Mouse (Mus musculus) E14TG2a.4 (cell line): ENCODE data around the gene Sh3bp1.
A peak's percentile ranks its signal among the peaks of the same experiment; 100 is the strongest.

ENCODE experiments used
- H3K27me3 ChIP-seq: 2 replicates; pipeline ENCODE4 v1.6.1; 2014; ENCODE audit warnings: low read length, control low read depth; ENCODE audit not compliant: insufficient read depth
- H3K36me3 ChIP-seq: 2 replicates; pipeline ENCODE4 v1.6.1; 2014; ENCODE audit warnings: low read length, control low read depth; ENCODE audit not compliant: insufficient read depth
- H3K4me1 ChIP-seq: replicated peaks from 2 replicates; pipeline ENCODE4 v1.6.1; 2014; ENCODE audit warnings: low read depth, low read length, control low read depth
- H3K4me3 ChIP-seq: replicated peaks from 2 replicates; pipeline ENCODE4 v1.5.1; 2014; ENCODE audit warnings: mild to moderate bottlenecking, low read length
- H3K9me3 ChIP-seq: 2 replicates; pipeline ENCODE4 v1.6.1; 2014; ENCODE audit warnings: low read length, control low read depth
- CTCF ChIP-seq: conservative IDR thresholded peaks from 2 replicates; pipeline ENCODE4 v1.5.1; 2014; ENCODE audit warnings: low read length
- NANOG ChIP-seq: IDR thresholded peaks from 2 replicates; pipeline ENCODE4 v1.6.1; 2014; ENCODE audit warnings: borderline replicate concordance, low read length, mixed read lengths
- POU5F1 ChIP-seq: IDR thresholded peaks from 2 replicates; pipeline ENCODE4 v1.6.1; 2014; ENCODE audit warnings: low read length, borderline replicate concordance

The Sh3bp1 gene

GRCm38 (mm10) chr15:78916052-78916826, 16.7 kb downstream of the Sh3bp1 start:
- peaks cover 15% of the 10 kb centered on the region for H3K27me3 ChIP-seq
- no peaks in the 10 kb centered on the region for H3K9me3 ChIP-seq
- 0 out of 2 replicates have a peak overlapping the region, but pooled peaks have one; percentile 21 for H3K4me3 ChIP-seq
- peaks cover 54% of the 10 kb centered on the region for H3K4me1 ChIP-seq
- TF ChIP-seq CTCF (no peak), POU5F1 (no peak), NANOG (no peak)
- H3K36me3 ChIP-seq = peaks cover 62% of the 10 kb centered on the region

GRCm38 (mm10) chr15:78918126-78918525, 18.6 kb downstream of the Sh3bp1 start:
- peak overlapping the region; percentile 32; the same call in 1 of the 2 replicates for H3K4me3 ChIP-seq
- no peaks in the 10 kb centered on the region for H3K9me3 ChIP-seq
- peaks cover 21% of the 10 kb centered on the region for H3K27me3 ChIP-seq
- no peak for TF ChIP-seq CTCF
- TF ChIP-seq NANOG = no peak
- TF ChIP-seq POU5F1 = no peak
- H3K36me3 ChIP-seq = peaks cover 50% of the 10 kb centered on the region
- peaks cover 58% of the 10 kb centered on the region for H3K4me1 ChIP-seq

GRCm38 (mm10) chr15:78919914-78920313, 20.3 kb downstream of the Sh3bp1 start:
- peaks cover 14% of the 10 kb centered on the region for H3K27me3 ChIP-seq

GRCm38 (mm10) chr15:78922700-78923099, 23.1 kb downstream of the Sh3bp1 start:
- no peaks in the 10 kb centered on the region for H3K9me3 ChIP-seq
- peaks cover 20% of the 10 kb centered on the region for H3K36me3 ChIP-seq
- H3K27me3 ChIP-seq = peaks cover 21% of the 10 kb centered on the region
- H3K4me3 ChIP-seq = no peak overlapping the region
- H3K4me1 ChIP-seq = peaks cover 65% of the 10 kb centered on the region
- TF ChIP-seq NANOG = no peak
- TF ChIP-seq POU5F1 = no peak
- no peak for TF ChIP-seq CTCF

More at GRCm38 (mm10) chr15:78919914-78920313, 20.3 kb downstream of the Sh3bp1 start:
- no peaks in the 10 kb centered on the region for H3K9me3 ChIP-seq
- H3K36me3 ChIP-seq = peaks cover 48% of the 10 kb centered on the region
- no peak overlapping the region for H3K4me3 ChIP-seq
- H3K4me1 ChIP-seq = peaks cover 64% of the 10 kb centered on the region
- no peak for TF ChIP-seq NANOG
- TF ChIP-seq CTCF = no peak
- no peak for TF ChIP-seq POU5F1

GRCm38 (mm10) chr15:78923585-78923984, 24.0 kb downstream of the Sh3bp1 start:
- Histone ChIP-seq H3K36me3 (peaks cover 13% of the 10 kb centered on the region), H3K9me3 (no peaks in the 10 kb centered on the region), H3K4me1 (peaks cover 64% of the 10 kb centered on the region), H3K4me3 (no peak overlapping the region), H3K27me3 (peaks cover 23% of the 10 kb centered on the region)
- TF ChIP-seq NANOG = no peak
- TF ChIP-seq CTCF = no peak
- no peak for TF ChIP-seq POU5F1

- Histone ChIP-seq H3K4me3 (no peak overlapping the region), H3K9me3 (no peaks in the 10 kb centered on the region), H3K4me1 (peaks cover 69% of the 10 kb centered on the region), H3K27me3 (peaks cover 29% of the 10 kb centered on the region), H3K36me3 (peaks cover 8% of the 10 kb centered on the region)
- TF ChIP-seq CTCF (no peak), NANOG (no peak), POU5F1 (no peak)
These were observed 25.6 kb downstream of the Sh3bp1 start for GRCm38 (mm10) chr15:78925129-78925528.

- peaks cover 29% of the 10 kb centered on the region for H3K27me3 ChIP-seq
- TF ChIP-seq POU5F1 (no peak), CTCF (no peak), NANOG (no peak)
- H3K9me3 ChIP-seq = no peaks in the 10 kb centered on the region
- H3K4me1 ChIP-seq = peaks cover 68% of the 10 kb centered on the region
- peaks cover 10% of the 10 kb centered on the region for H3K36me3 ChIP-seq
- H3K4me3 ChIP-seq = peak within 1 kb of the TSS; percentile 60
These were observed 26.7 kb downstream of the Sh3bp1 start, which contains the start of gene Lgals1 for GRCm38 (mm10) chr15:78926021-78926919. TSS of gene Lgals1 (plus strand) at chr15:78926725.

GRCm38 (mm10) chr15:78927021-78927787, 27.6 kb downstream of the Sh3bp1 start:
- no peak for TF ChIP-seq NANOG
- no peak for TF ChIP-seq CTCF
- no peak for TF ChIP-seq POU5F1
- peaks cover 73% of the 10 kb centered on the region for H3K4me1 ChIP-seq
- peaks cover 10% of the 10 kb centered on the region for H3K36me3 ChIP-seq
- H3K9me3 ChIP-seq = no peaks in the 10 kb centered on the region
- H3K27me3 ChIP-seq = peaks cover 28% of the 10 kb centered on the region
- H3K4me3 ChIP-seq = peak overlapping the region; percentile 60
